Mouse (Mus musculus) hindbrain, embryonic 15.5 days (tissue): ENCODE data around the gene Ppp1r16b. TPM values are rescaled to one million over a fixed set of nuclear protein-coding genes. Genes with fewer than 3 reads are reported as not detected.
A peak's percentile ranks its signal among the peaks of the same experiment; 100 is the strongest.
"Not testable (repeated sequence)": the region's sequence is repeated elsewhere in the genome, so short reads cannot be mapped to it uniquely, and the experiment has no call there.

Experiments used
- ATAC-seq: fragments of 200-750 bp; cut with Nextera tagmentation; 2 replicates; pipeline ENCODE4 v1.8.0; 2017; ENCODE audit warnings: low read depth, moderate number of reproducible peaks, moderate TSS enrichment; ENCODE audit not compliant: low FRiP score
- H3K27ac ChIP-seq: fragments of 300-500 bp; sonication (generic); replicated peaks from 2 replicates; pipeline ENCODE4 v1.5.1; 2015; ENCODE audit warnings: mild to moderate bottlenecking, inconsistent platforms
- H3K27me3 ChIP-seq: fragments of 300-500 bp; sonication (generic); 2 replicates; pipeline ENCODE4 v1.6.1; 2015; ENCODE audit warnings: control low read depth, inconsistent platforms
- H3K36me3 ChIP-seq: fragments of 300-500 bp; sonication (generic); 2 replicates; pipeline ENCODE4 v1.6.1; 2015; ENCODE audit warnings: control low read depth, inconsistent platforms
- H3K4me1 ChIP-seq: fragments of 300-500 bp; sonication (generic); replicated peaks from 2 replicates; pipeline ENCODE4 v1.6.1; 2015; ENCODE audit warnings: control low read depth, inconsistent platforms
- H3K4me2 ChIP-seq: fragments of 300-500 bp; sonication (generic); 2 replicates; pipeline ENCODE4 v1.6.1; 2015; ENCODE audit warnings: moderate library complexity, mild to moderate bottlenecking, inconsistent platforms
- H3K4me3 ChIP-seq: fragments of 300-500 bp; sonication (generic); 2 replicates; pipeline ENCODE4 v1.5.1; 2015; ENCODE audit warnings: mild to moderate bottlenecking, inconsistent platforms
- H3K9ac ChIP-seq: fragments of 300-500 bp; sonication (generic); 2 replicates; pipeline ENCODE4 v1.6.1; 2015; ENCODE audit warnings: inconsistent platforms
- H3K9me3 ChIP-seq: fragments of 300-500 bp; sonication (generic); 2 replicates; pipeline ENCODE4 v1.6.1; 2016; ENCODE audit warnings: control low read depth, inconsistent platforms
- WGBS: fragments of 180-500 bp; shearing (Covaris S2); methylation state at CpG from one replicate; pipeline ENCODE4 v1.1.7; 2015; 5-methylcytosine and 5-hydroxymethylcytosine counted together
- polyA plus RNA-seq: library from polyadenylated mRNA; unstranded; fragments of >200 nt; fragmentation: Nextera tagmentation; extraction: Ambion mirVana; gene quantifications from 2 replicates; pipeline ENCODE4 v1.2.1, GENCODE M21; 2015

Ppp1r16b gene
- polyA plus RNA-seq, 1 experiment from 2014 or later, result 23.4 TPM

GRCm38 (mm10) chr2:158733136-158733535, 67.9 kb downstream of the Ppp1r16b start:
- Histone ChIP-seq H3K9ac (no peak overlapping the region), H3K27ac (no peak overlapping the region), H3K27me3 (no peaks in the 10 kb centered on the region), H3K4me2 (no peak overlapping the region), H3K4me1 (peaks cover 8% of the 10 kb centered on the region; the same call in 1 of the 2 replicates), H3K36me3 (no peaks in the 10 kb centered on the region), H3K4me3 (no peak overlapping the region), H3K9me3 (no peaks in the 10 kb centered on the region)
- WGBS, result 78% methylated on average over 4 of the region's 4 CpGs
- ATAC-seq, result no peak

GRCm38 (mm10) chr2:158733914-158734313, 68.7 kb downstream of the Ppp1r16b start:
- Histone ChIP-seq H3K27me3 (no peaks in the 10 kb centered on the region), H3K4me3 (no peak overlapping the region), H3K9me3 (no peaks in the 10 kb centered on the region), H3K27ac (no peak overlapping the region), H3K4me2 (no peak overlapping the region), H3K4me1 (peaks cover 15% of the 10 kb centered on the region), H3K36me3 (no peaks in the 10 kb centered on the region), H3K9ac (no peak overlapping the region)
- no peak for ATAC-seq
- WGBS, result 84% methylated on average over 6 of the region's 6 CpGs

DNA sequence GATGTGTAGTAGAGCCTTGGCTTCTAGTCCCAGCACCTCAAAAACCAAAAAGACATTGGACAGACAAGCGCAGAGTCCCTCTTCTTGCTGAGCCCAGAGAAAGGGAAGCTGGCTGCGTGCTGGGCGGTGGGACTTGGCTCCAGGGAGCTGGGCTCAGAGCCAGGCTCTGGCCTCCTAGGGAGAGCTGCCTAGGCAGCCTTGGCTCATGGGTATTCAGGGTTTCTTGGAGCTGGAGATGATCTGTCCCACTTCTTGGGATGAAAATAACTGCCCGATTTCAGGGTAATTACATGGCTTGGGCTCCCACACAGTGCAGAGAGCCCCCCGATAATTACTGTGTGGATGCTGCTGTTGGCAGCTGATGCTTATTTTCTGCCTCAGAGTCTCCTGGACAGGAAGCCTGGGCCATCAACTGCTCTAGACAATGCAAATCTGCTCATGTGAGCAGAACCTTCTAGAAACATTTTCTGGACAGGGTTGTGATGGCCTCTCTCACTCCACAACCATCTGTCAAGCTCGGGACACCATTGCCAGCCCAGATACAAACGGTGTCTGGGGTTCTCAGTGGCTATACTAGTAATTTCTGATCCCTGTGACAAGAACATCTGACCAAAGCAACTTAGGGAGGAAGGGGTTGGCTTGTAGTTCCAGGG, 69.4 kb downstream of the Ppp1r16b start:
- H3K4me2 ChIP-seq, result no peak overlapping the region
- no peak overlapping the region for H3K4me3 ChIP-seq
- peaks cover 17% of the 10 kb centered on the region for H3K4me1 ChIP-seq
- no peaks in the 10 kb centered on the region for H3K9me3 ChIP-seq
- no peaks in the 10 kb centered on the region for H3K27me3 ChIP-seq
- peak; percentile 57; the same call in 1 of the 2 replicates for ATAC-seq
- no peak overlapping the region for H3K9ac ChIP-seq
- 80% methylated on average over 7 of the region's 7 CpGs for WGBS
- peak overlapping the region; percentile 30; the same call in 1 of the 2 replicates for H3K27ac ChIP-seq
- H3K36me3 ChIP-seq, result no peaks in the 10 kb centered on the region

GRCm38 (mm10) chr2:158735340-158735739, 70.1 kb downstream of the Ppp1r16b start:
- no peak overlapping the region for H3K27ac ChIP-seq
- 90% methylated on average over 8 of the region's 8 CpGs for WGBS
- H3K27me3 ChIP-seq, result no peaks in the 10 kb centered on the region
- no peak overlapping the region for H3K9ac ChIP-seq
- no peaks in the 10 kb centered on the region for H3K36me3 ChIP-seq
- no peaks in the 10 kb centered on the region for H3K9me3 ChIP-seq
- no peak overlapping the region for H3K4me2 ChIP-seq
- no peak overlapping the region for H3K4me3 ChIP-seq
- ATAC-seq, result no peak
- H3K4me1 ChIP-seq, result peaks cover 17% of the 10 kb centered on the region

- WGBS, result 85% methylated on average over 4 of the region's 4 CpGs
- not testable (repeated sequence) for H3K9ac ChIP-seq, H3K27me3 ChIP-seq, ATAC-seq, H3K27ac ChIP-seq, H3K4me2 ChIP-seq, H3K9me3 ChIP-seq, H3K4me3 ChIP-seq, H3K36me3 ChIP-seq
- H3K4me1 ChIP-seq, result peaks cover 19% of the 10 kb centered on the region
These were observed 71.0 kb downstream of the Ppp1r16b start for GRCm38 (mm10) chr2:158736247-158736646.

- Histone ChIP-seq H3K9ac (no peak overlapping the region), H3K4me1 (peaks cover 13% of the 10 kb centered on the region), H3K4me2 (no peak overlapping the region), H3K4me3 (no peak overlapping the region), H3K9me3 (no peaks in the 10 kb centered on the region), H3K27me3 (no peaks in the 10 kb centered on the region), H3K27ac (no peak overlapping the region), H3K36me3 (peaks cover 5% of the 10 kb centered on the region; the same call in 1 of the 2 replicates)
- 0 out of 2 replicates have a peak, but pooled peaks have one; percentile 29 for ATAC-seq
- WGBS, result 34% methylated on average over 11 of the region's 11 CpGs
These were observed 73.4 kb downstream of the Ppp1r16b start for GRCm38 (mm10) chr2:158738591-158738990.

DNA sequence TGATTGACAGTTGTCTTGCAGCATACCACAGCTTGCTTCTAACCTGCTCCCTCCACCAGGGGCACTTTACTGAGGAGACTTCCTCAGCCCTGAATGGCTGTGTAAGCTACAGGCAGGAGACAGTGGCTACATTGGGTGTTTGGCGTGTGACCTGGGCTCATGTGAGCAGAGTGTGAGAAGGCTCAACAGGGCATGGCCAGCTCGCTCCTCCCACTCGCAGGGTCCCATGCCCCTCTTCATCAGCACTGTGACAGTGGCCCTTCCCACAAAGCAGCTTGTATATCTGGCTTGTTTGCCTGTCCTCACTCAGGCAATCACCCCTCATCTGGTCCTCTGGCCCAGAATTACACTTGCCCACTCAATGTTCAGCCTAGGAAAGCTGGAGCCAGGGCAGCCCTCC, 73.9 kb downstream of the Ppp1r16b start:
- H3K36me3 ChIP-seq, result peaks cover 5% of the 10 kb centered on the region; the same call in 1 of the 2 replicates
- H3K4me2 ChIP-seq, result no peak overlapping the region
- no peak for ATAC-seq
- peaks cover 13% of the 10 kb centered on the region for H3K4me1 ChIP-seq
- H3K27ac ChIP-seq, result no peak overlapping the region
- no peak overlapping the region for H3K9ac ChIP-seq
- H3K9me3 ChIP-seq, result no peaks in the 10 kb centered on the region
- 79% methylated on average over 3 of the region's 3 CpGs for WGBS
- H3K4me3 ChIP-seq, result no peak overlapping the region
- H3K27me3 ChIP-seq, result no peaks in the 10 kb centered on the region

DNA sequence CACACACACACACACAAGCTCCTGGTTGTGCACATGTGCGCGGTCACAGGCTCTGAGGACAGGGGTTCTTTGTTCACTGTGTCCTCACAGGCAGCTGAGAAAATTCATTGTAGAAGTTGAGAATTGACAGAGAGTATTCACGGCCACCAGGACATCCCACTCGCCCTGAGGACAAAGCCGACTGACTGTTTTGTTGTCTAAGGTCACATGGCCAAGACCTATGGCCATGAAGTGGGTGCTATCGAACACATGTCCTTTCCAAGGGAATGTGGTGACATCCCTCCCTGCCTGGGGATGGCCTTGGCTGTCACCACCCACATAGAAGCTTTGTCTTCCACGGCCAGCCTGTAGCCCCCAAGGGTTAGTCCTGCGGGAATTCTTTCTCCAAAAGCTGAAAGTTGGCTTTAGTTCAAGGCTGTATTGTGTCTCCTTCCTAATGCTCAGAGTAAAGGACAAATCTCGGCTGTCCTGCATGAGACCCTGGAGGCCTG, 75.9 kb downstream of the Ppp1r16b start:
- peaks cover 5% of the 10 kb centered on the region; the same call in 1 of the 2 replicates for H3K36me3 ChIP-seq
- WGBS, result 27% methylated on average over 9 of the region's 9 CpGs
- no peak overlapping the region for H3K4me2 ChIP-seq
- H3K27me3 ChIP-seq, result no peaks in the 10 kb centered on the region
- H3K4me1 ChIP-seq, result peaks cover 13% of the 10 kb centered on the region; the same call in 1 of the 2 replicates
- no peak overlapping the region for H3K9ac ChIP-seq
- no peak overlapping the region for H3K27ac ChIP-seq
- ATAC-seq, result no peak
- no peaks in the 10 kb centered on the region for H3K9me3 ChIP-seq
- no peak overlapping the region for H3K4me3 ChIP-seq

GRCm38 (mm10) chr2:158742431-158742830, 77.2 kb downstream of the Ppp1r16b start:
- no peak for ATAC-seq
- H3K27me3 ChIP-seq, result no peaks in the 10 kb centered on the region
- WGBS, result 84% methylated on average over 5 of the region's 5 CpGs
- H3K9ac ChIP-seq, result no peak overlapping the region
- no peak overlapping the region for H3K4me2 ChIP-seq
- no peak overlapping the region for H3K4me3 ChIP-seq
- peaks cover 5% of the 10 kb centered on the region; the same call in 1 of the 2 replicates for H3K36me3 ChIP-seq
- no peak overlapping the region for H3K27ac ChIP-seq
- no peaks in the 10 kb centered on the region for H3K9me3 ChIP-seq
- peaks cover 13% of the 10 kb centered on the region; the same call in 1 of the 2 replicates for H3K4me1 ChIP-seq

DNA sequence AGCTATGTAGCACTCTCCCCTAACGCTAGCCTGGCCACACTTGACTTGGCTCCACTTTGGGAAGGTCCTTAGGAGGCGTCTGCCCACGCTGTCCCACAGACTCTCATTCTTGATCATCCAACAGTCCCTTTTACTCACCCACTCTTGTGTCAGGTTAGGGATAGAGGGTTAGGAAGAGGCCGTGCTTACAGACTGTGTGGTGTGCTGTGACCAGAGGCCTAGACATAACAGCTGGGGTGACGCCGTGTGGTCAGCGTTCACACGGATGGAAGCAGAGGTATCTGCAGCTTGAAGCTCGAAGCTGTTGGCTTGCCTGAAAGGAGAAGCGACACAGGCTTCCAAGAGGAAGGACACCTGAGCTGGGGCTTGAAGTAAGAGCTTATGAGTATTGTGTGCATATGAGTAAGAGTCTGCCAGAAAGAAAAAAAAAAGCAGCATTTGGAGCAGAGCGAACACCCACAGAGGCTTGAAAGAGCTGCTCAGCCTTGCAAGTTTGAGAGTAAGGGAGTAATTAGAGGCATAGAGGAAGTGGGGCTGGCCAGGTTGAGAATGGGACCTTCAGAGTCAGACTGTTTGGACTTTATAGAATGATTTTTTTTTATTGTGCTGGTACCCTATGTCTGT, 78.4 kb downstream of the Ppp1r16b start:
- Histone ChIP-seq H3K9ac (no peak overlapping the region), H3K4me3 (no peak overlapping the region), H3K4me2 (no peak overlapping the region), H3K27ac (no peak overlapping the region), H3K27me3 (no peaks in the 10 kb centered on the region), H3K36me3 (peaks cover 5% of the 10 kb centered on the region; the same call in 1 of the 2 replicates), H3K4me1 (peaks cover 8% of the 10 kb centered on the region; the same call in 1 of the 2 replicates), H3K9me3 (no peaks in the 10 kb centered on the region)
- 93% methylated on average over 11 of the region's 11 CpGs for WGBS
- ATAC-seq, result no peak

- H3K9me3 ChIP-seq, result no peaks in the 10 kb centered on the region
- no peak overlapping the region for H3K9ac ChIP-seq
- H3K4me1 ChIP-seq, result 0 out of 2 replicates have a peak, but pooled peaks cover 4% of the 10 kb centered on the region
- H3K27me3 ChIP-seq, result no peaks in the 10 kb centered on the region
- peaks cover 5% of the 10 kb centered on the region; the same call in 1 of the 2 replicates for H3K36me3 ChIP-seq
- 0 out of 2 replicates have a peak, but pooled peaks have one; percentile 43 for ATAC-seq
- no peak overlapping the region for H3K4me3 ChIP-seq
- no peak overlapping the region for H3K27ac ChIP-seq
- 12% methylated on average over 2 of the region's 2 CpGs for WGBS
- no peak overlapping the region for H3K4me2 ChIP-seq
These were observed 79.9 kb downstream of the Ppp1r16b start for GRCm38 (mm10) chr2:158745049-158745482.

- Histone ChIP-seq H3K27ac (no peak overlapping the region), H3K9ac (no peak overlapping the region), H3K4me1 (0 out of 2 replicates have a peak, but pooled peaks cover 2% of the 10 kb centered on the region), H3K4me2 (no peak overlapping the region), H3K27me3 (no peaks in the 10 kb centered on the region), H3K9me3 (no peaks in the 10 kb centered on the region), H3K4me3 (no peak overlapping the region), H3K36me3 (peaks cover 5% of the 10 kb centered on the region; the same call in 1 of the 2 replicates)
- WGBS, result 77% methylated on average over 11 of the region's 11 CpGs
- ATAC-seq, result no peak
These were observed 81.0 kb downstream of the Ppp1r16b start for GRCm38 (mm10) chr2:158746164-158746563.
